Mouse (Mus musculus) adrenal gland, adult 8-10 months (tissue): ENCODE data around the gene Cct7. TPM values are rescaled to one million over a fixed set of nuclear protein-coding genes. Genes with fewer than 3 reads are reported as not detected.
A peak's percentile ranks its signal among the peaks of the same experiment; 100 is the strongest.

Experiments used
- DNase-seq: peaks from one replicate; pipeline ENCODE4 v3.0.0; 2022
- total RNA-seq, 4 experiments: library from RNA; stranded (reverse); gene quantifications; 2 replicates each; pipeline ENCODE4 v1.2.4; 2022

Gene Cct7
- total RNA-seq, 4 experiments from 2014 or later: 236 to 295 (median 271) TPM

DNA sequence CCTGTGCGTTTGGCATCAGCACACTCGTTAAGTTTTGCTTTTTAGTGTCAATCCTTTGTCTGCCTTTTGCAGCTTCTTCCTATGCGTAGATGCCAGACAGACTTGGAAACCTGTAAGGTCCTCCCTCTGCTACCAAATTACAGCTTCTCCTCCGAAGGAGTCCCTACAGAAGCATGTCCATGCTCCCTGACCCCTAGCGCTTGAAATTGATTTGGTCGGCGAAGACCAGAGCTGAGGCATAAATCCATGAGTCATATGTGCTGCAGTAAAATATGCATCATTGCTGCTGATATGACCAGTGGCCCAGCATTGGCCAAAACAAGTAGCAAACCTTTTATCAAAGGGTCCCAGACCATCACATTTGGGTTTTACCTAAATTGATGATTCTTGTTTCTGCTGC lies 1.5 kb downstream of the Cct7 start:
- peak; percentile 32 for DNase-seq

DNA sequence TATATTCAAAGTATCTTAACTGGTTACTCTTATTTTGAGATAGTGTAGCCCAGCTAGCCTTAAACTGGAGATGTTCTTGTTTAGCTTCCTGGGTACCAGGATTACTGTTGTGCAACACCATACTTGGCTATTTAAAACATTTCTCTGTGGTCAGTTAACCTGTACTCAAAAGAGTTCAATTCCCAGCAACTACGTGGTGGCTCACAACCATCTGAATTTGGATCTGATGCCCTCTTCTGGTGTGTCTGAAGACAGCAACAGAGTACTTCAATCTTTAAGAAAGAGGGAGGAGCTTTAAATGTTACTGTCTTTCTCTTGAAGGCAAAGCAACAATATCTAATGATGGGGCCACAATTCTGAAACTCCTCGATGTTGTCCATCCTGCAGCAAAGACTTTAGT lies 8.3 kb downstream of the Cct7 start:
- DNase-seq: no peak

DNA sequence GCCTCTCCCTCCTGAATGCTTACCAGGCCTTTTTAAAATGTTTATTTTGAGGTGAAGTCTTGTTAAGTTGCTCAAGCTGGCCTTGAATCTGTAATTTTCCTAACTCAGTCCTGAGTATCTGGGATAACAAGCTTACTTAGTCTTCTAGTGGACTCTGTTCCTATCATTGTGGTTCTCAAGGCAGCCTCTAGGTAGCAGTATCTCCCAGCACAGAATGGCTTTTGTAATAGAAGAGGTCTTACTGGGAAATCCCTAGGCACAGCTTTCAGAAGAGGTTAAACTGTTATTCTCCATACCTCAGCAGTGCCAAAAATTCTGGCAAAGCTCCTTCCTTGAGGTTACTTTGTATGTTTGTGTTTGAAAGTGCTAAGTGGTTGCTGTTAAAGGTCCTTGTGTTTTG lies 14.1 kb downstream of the Cct7 start:
- DNase-seq: no peak

DNA sequence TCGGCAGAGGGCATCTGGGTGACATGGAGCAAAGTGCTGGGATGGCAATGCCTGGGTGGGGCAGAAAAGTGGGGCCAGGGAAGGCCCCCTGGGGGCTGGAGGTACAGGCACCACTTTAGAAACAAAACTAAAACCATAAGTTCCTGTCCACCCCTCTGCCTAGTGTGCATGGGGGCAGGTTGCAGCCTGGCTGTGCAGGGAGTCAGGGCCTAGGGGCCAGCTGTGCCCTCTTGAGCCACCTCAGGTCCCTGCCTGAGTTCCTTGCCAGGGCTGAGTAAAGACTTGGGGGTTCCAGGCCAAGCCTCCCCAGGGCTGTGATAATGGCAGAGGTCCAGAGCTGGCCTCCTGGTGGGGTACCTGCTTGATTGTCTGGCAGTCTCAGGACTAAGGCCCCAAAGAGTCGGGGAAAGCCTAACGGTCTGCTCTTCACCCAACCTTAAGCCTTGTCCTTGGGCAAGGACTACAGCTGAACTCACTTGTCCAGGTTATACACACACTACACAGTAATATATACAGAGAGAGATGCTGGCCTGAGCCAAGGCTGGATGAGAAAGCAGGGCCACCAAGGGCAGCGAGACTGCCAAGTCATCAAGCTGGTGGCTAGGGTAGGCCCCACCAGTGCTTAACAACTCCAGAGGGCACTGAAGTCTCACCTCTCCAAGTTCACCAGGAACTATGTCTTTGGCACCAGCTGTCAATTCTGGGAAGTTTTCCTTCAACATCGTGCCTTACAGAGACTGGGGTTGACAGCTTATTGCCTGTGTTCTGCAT lies 18.5 kb downstream of the Cct7 start:
- DNase-seq: peak; percentile 47

DNA sequence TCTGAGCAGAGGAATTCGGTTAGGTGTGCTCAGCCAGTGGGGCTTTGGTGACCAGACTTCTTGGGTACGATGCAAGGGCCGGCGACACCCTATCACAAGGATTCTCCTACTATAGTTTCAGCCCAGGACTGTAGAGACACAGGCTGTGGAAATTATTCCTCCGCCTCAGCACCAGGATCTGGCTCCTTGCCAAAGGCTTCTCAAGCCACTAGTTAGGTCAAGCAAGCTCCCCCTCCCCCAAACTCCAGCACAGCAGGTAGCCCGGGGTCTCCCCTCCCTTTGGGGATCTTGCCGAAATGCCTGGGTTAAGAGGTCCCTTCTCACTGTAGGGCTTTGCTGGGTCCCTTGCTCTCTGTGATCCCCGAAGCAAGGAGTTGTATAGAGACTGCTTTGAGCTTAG lies 20.6 kb downstream of the Cct7 start:
- no peak for DNase-seq

DNA sequence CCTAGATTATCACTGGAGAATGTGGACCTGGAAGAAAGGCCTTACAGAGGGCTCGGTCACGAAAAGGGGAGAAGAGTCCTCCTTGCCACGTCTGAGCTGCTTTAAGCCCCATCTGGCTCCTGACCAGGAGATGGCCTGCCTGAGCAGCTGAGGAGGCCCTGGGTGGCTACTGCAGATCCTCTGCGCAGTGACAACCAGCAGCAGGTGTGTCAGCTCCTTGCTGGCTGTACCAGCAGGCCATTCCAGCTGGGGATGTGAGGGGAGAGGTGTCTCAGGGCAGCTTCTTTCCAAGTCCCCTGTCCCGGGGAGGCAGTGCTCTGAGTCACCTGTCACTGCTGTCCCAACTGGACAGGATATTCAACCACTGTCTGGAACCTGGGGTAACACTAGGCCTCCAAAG lies 21.2 kb downstream of the Cct7 start:
- DNase-seq: no peak

DNA sequence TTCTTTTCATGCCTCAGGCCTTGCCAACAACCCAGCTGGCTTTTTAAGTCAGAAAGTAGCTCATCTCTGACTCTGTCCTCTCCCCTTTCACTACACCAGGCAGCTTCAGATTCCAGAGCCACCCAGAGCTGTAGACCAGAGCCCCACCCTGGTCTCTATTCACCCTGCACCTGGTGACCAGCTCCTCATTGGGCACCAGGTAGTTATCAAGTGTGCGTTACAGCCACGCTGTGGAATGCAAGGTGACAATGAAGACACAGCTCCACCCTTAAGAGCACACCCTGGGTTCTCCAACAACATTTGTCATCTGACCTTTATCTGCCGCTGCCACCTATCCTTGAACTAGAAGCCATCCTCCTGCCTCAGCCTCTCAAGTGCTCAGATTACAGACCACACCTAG lies 24.3 kb downstream of the Cct7 start:
- no peak for DNase-seq

DNA sequence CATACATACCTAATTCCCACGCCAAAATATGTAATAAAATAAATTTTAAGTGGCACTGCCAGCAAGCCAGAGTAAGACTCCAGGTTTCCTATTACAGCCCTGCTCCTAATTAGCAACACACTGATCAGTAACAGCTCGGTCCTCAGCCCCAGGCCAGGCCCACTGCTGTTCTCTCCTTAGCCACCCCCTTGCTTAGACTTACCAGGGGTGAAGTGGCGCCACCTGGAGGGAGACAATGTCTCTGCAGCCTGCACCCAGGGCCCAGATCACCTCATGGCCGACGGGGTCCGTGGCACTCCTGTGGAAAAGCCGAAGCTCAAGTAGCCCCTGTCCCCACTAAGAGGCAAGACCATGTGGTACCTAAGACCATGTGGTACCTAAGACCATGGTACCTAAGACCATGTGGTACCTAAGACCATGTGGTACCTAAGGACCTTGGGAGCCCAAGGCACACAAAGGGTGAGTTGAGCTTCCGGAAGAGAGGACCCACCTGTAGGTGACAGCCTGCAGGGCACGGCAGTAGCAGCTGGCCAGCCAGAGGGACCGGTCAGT lies 26.1 kb downstream of the Cct7 start:
- DNase-seq: no peak

DNA sequence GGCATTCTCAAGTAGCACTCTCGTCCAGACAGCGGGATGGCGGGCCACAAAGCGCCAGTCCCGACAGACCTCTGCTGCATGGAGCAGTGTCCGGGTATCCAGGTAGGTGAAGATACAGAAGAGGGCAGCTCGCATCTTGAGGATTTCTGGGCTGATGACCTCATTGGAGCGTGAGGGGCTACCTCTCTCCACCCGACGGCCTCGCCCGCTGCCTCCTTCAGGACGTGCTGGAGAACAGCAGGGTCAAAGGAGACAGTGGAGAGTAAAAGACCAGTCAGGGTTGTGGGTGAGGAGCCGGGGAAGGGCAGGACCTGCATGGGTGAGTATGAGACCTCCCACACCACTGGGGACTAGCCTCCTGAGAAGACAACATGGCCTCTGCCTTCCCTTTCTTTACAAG lies 27.1 kb downstream of the Cct7 start:
- no peak for DNase-seq

DNA sequence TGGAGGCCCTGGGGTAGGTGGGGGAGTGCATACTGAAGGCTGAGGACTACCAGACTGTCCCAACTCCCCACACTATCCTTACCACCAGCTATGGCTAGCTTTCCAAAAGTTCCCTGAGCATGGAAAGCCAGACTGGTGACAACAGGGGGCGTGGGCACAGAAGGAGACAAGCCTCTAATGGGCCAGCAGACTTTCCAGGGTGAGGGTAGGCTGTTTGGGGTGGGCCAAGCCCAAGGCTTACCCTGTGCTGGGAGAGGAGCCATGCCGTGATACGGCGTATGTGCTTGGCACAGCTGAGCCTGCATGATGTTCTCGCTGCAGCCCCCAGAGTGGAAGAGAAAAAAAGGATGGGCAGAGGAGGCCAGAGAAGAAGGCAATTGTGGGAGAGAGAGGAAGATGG lies 28.7 kb downstream of the Cct7 start:
- no peak for DNase-seq

DNA sequence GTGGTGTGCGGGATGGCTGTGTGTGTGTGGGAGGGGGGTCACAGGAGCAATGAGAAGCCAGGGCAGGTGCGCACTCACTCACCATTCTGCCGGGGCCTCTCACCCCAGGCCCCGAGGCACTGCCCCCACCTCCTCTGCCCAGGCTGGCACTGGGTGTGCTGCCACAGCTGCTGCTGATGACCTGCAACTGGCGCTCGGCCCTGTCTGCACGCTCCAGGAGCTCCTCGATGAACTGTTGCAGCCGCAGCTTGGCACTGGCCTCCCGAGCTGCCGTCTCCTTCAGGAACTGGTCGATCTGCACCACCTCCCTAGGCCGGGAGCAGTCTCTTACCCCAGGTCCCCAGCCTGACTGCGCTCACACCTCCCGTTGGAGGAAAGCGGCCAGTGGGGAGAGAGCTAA lies 29.4 kb downstream of the Cct7 start:
- DNase-seq: no peak

DNA sequence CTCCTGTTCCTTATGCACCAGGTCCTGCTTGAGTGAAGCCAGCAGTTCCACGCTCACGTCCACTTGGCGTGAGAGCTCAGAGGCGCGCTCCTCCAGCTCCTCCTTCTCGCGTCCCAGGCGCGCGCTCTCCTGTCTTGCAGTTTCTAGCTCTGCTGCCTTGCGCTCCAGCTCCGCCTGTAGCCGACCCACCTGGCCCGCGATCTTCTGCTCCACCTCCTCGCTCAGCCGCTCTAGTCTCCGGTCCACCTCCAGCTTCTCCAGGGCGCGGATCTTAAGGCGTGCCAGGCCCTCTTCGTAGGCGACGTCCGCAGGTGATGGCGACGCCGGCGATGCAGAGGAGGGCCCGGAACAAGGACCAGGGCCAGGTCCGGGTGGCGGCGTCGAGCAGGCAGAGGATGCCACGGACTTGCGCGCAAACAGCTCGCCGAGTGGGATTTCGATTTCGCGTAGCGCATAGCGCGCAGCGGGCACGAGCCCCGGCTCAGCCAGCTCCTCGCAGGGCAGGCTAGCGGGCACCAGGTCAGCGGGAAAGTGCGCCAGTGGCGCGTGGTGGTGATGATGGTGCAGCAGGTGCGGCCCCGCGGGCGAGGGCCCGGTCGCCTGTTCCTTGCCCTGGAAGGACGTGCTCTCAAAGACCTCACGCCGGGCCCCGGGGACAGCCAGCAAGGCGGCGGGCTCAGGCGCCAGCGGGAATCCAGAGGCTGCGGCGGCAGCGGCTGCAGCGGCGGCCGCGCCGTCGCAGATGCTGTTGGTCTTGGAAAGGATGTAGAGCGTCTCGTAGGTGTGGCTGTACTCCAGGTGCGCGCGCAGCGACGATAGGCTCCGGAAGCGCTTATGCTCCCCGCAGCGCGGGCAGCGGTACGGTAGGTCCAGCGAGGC lies 32.8 kb downstream of the Cct7 start:
- DNase-seq: no peak

DNA sequence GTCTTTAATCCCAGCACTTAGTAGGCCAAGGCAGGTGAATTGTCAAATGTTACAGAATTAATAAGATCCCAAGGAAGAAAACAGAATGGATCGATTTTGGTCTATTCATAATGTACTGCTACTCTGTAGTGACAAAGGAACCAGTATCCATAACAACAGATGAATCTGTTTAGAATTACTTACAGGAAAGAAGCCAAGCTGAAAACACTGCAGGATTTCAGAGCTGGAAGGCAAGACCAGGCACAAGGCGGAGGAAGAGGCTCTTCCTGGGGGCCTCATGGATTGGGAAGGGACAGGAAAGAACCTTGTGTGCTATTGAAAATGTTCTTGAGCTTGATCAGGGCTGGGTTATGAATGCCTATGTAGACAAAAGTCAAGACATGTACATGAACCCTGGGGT lies 34.4 kb downstream of the Cct7 start:
- no peak for DNase-seq

DNA sequence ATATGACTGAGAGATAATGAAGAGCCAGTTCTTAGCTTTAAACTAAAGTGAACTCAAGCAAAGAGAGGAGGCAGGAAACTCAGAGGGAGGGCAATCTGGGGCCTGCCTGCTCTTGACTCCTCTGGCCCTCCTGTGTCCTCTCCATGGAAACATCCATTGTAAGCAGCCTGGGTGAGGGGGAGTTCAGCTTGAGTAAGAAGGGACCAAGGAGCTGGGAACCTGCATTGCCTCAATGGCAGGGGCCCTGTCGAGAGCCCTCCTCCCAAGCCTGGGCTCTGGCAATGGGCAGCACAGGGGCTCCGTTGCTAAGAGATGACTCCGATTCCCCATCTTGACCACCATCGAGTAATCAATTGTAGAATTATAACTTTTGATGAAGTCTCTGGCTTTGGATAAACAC lies 37.2 kb downstream of the Cct7 start:
- DNase-seq: no peak

DNA sequence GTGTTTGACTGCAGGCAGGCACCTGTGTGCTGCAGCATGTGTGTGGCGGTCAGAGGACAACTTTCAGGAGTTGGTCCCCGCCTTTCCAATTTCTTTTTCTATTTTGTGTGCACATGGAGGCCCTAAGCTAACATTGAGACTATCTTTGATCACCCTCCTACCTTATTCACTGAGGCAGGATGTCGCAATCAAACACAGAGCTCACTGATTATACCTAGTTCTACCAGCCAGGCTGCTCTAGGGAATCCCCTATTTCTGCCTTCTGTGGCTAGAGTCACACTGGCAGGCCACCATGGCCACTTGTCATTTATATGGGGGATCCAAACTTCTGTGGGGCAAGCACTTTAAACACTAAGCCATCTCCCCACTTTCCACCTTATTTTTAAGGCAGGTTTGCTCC lies 38.4 kb downstream of the Cct7 start:
- DNase-seq: no peak

DNA sequence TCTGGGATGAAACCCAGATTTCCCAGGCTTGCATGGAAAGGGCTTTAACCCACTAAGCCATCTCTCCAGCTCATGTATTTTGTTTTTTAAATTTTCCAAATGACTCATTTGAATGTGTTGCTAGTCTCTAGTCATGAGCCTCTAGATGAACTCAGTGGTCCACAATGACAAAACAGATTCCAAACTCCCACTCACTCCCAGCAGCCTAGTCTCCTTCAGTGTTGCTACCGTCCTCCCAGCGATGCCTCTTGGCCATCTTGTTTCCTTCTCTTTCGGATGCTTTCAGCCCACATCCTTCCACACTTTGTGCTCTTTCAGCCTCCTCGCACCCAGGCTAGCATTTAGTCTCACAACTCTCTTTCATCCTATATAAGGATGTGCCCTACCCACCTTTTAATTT lies 38.9 kb downstream of the Cct7 start:
- no peak for DNase-seq

DNA sequence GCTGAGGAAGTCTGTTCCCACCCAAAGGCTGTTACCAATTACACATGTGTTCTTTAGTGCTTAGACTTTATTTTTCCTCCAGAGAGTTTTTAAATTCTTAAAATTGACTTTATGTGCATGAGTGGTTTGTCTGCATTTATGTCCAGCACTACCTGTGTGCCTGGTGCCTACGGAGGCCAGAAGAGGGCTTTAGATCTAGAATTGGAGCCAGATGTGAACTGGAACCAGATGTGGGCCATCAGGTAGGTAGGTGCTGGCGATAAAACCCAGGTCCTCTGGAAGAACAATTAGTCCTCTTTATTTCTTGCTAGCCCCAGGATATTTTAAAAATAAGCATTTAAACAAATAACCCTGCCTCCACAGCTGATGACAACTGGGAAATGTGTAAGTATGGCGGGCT lies 40.3 kb downstream of the Cct7 start:
- no peak for DNase-seq

DNA sequence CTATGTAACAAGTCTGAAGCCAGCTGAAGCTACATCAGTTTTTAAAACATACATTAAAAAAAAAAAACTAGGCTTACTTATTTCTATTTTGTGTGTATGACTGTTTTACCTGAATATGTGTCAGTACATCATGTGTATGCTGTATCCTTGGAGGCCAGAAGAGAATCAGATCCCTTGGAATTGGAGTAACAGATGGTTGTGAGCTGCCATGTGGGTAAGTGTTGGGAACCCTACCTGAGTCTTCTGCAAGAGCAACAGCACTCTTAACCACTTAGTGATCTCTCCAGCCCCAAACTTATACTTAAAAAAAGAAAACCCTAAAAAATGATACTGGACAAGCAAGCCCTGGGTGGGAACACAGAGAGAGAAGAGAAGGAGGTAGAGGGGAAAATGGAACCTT lies 45.7 kb downstream of the Cct7 start:
- DNase-seq: no peak

DNA sequence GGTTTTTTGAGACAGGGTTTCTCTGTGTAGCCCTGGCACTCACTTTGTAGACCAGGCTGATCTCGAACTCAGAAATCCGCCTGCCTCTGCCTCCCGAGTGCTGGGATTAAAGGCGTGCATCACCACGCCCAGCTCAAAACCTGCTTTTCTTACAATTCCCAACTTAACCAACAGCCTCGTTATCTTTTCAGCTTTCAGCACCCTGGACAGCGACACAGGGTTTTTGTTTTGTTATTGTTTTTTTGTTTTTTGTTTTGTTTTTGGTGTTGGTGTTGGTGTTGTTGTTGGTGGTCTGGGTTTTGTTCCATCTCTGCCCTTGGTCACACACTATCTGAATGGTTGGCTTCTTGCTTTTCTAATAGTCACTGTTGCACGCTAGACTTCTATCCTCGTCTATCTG lies 46.8 kb downstream of the Cct7 start:
- no peak for DNase-seq

DNA sequence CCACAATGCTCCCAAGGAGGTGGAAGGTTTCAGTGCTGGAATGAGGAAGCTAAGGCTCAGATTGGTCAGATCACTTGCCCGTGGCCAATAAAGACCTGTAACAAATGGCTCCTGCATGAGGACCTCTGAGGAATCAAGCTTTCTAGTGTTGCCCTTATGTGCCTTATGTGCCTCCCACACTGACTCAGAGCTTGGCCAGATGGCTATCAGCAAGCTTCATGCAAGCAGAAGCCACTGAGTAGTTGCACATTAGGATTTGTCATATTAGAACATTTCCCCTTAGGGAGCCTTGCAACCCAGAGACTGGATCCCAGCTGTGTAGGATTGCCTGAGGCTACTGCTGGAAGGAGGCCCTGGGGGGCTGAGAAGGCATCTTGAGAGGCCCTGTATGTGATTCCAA lies 49.1 kb downstream of the Cct7 start:
- DNase-seq: no peak

DNA sequence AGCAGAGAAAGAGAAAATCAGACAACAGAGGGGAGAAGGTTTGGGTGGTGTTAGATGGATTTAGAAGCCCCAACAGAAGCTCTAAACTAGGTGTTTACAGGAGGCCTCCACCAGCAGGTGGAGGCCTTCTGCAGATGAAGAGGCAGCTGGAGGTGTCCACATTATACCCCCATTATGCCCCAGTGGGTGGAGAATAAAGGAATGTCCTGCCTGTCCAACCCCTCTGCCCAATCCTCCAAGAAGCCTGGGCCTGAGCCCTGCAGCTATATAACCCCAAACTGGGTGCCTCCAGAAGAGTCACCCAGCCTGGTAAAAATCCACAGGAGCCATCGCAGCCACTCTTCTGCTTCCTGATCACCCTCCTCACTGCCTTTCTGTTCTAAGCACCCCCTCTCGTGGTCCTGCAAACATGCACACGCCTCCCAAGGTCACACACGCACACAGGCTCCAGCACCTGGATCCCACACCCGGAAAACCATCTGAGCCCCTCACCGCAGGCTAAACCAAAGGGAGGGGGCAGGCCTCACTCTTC lies 50.3 kb downstream of the Cct7 start:
- DNase-seq: no peak

DNA sequence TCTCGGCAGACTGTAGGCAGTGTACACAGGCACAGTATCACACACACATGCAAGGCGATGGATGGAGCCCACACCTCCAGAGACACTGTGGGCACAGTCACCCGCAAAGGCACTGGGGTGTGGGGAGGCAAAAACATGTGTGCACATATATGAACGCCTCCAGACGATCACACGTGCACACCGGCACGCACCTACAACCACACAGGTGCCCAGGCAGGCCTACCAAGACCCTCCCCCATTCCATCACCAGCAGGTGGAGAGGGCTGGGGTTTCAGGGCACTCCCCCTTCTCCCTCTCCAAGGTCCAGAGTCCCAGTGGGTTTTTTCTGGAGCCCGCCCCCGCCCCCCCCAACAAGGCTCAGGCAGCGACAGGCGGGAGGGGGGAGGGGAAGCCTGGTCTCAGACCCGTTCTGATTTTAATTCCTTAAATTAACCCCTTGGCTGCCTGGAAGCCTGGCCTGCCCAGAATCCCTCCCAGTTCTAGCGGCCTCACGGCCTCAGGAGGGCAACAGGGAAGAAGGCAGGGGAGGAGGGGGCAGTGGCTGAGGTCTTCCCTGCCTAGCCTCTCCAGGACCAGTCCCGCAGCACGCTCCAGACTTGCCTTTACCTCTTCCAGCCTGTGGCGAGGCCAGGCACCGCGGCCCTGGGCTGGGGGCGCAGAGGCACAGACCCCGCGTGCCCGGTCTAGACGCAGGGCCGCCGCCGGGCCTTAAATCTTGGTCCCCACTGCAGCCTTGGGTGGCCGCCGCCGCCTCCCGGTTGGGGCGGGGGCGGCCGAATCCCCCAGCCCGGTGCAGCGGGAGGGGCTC lies 51.0 kb downstream of the Cct7 start:
- DNase-seq: no peak

DNA sequence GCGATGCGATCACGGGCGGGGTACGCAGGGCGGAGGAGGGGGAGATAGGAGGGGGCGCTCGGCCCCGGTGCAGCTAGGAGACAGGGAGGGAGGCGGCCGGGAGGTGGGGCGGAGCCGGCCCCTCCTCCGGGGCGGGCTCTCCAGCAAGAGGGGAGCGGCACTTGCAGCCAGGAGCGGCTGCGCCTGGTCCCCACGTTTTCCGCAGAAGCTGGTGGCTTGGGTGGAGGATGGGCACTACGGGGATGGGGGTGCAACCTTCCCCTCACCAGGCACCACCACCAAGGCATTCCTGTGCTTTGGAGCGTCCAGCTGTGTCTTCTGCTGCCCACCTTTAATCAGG lies 51.6 kb downstream of the Cct7 start, which contains the start of gene Fbxo41:
Fbxo41 (minus strand) TSS at position 84 of the 340 bp plus-strand sequence.
- no peak for DNase-seq
